Mouse (Mus musculus): ENCODE measurements around the gene Btbd35f19. TPM values are rescaled to one million over a fixed set of nuclear protein-coding genes. Genes with fewer than 3 reads are reported as not detected.
"Not testable (repeated sequence)": the region's sequence is repeated elsewhere in the genome, so short reads cannot be mapped to it uniquely, and the experiment has no call there.

Btbd35f19 gene
- polyA plus RNA-seq (2011; ENCODE audit: insufficient read length, low read depth, missing spikeins) = not detected in 2 replicates

- not testable (repeated sequence) for H3K4me1 ChIP-seq (ENCODE audit: control insufficient read depth, insufficient read depth, low read length); H3K4me3 ChIP-seq (ENCODE audit: insufficient read depth, low read length); H3K27ac ChIP-seq (ENCODE audit: insufficient read depth, low read length)
Measured at GRCm38 (mm10) chrX:31383818-31384217, at the start of gene Btbd35f19. Gene Btbd35f19 (minus strand): TSS chrX:31383918.

- not testable (repeated sequence) for H3K4me3 ChIP-seq (ENCODE audit: insufficient read depth, low read length); H3K27ac ChIP-seq (ENCODE audit: insufficient read depth, low read length); H3K4me1 ChIP-seq (ENCODE audit: control insufficient read depth, insufficient read depth, low read length)
Measured at GRCm38 (mm10) chrX:31341924-31342323, 41.8 kb downstream of the Btbd35f19 start.

- not testable (repeated sequence) for H3K4me1 ChIP-seq (ENCODE audit: control insufficient read depth, insufficient read depth, low read length); H3K4me3 ChIP-seq (ENCODE audit: insufficient read depth, low read length); H3K27ac ChIP-seq (ENCODE audit: insufficient read depth, low read length)
Measured at GRCm38 (mm10) chrX:31336154-31336553, 47.6 kb downstream of the Btbd35f19 start, which contains the start of gene Btbd35f26. Gene Btbd35f26 (plus strand): TSS chrX:31336454.

Other genes with a start within 250 kb of the Btbd35f19 start
- gene Spin2f, start 130.0 kb downstream of the Btbd35f19 start, polyA plus RNA-seq (2011; ENCODE audit: insufficient read length, low read depth, missing spikeins) = not detected in 2 replicates
- not detected in 2 replicates for gene Btbd35f26, start 47.5 kb downstream of the Btbd35f19 start, polyA plus RNA-seq (2011; ENCODE audit: insufficient read length, low read depth, missing spikeins)
- not detected in 2 replicates for gene Gm21883, start 190.4 kb upstream of the Btbd35f19 start, polyA plus RNA-seq (2011; ENCODE audit: insufficient read length, low read depth, missing spikeins)
- not detected in 2 replicates for gene Spin2e, start 235.0 kb upstream of the Btbd35f19 start, polyA plus RNA-seq (2011; ENCODE audit: insufficient read length, low read depth, missing spikeins)